Mouse (Mus musculus) myocyte (in vitro differentiated cells): Measurements from ENCODE around the gene Gm14403.
"Not testable (repeated sequence)": the region's sequence is repeated elsewhere in the genome, so short reads cannot be mapped to it uniquely, and the experiment has no call there.

Experiments used
- E2F4 ChIP-seq: IDR thresholded peaks from one replicate; pipeline ENCODE4 v1.6.1; 2011; ENCODE audit warnings: mild to moderate bottlenecking, control low read depth, moderate library complexity; ENCODE audit not compliant: insufficient read depth
- MAX ChIP-seq: IDR thresholded peaks from one replicate; pipeline ENCODE4 v1.6.1; 2011; ENCODE audit warnings: low read depth, mild to moderate bottlenecking, control low read depth
- POLR2A ChIP-seq: IDR thresholded peaks from one replicate; pipeline ENCODE4 v1.6.1; 2011; ENCODE audit warnings: low read depth, mild to moderate bottlenecking, control low read depth, moderate library complexity; ENCODE audit not compliant: insufficient read length
- TCF12 ChIP-seq: IDR thresholded peaks from one replicate; pipeline ENCODE4 v1.6.1; 2011; ENCODE audit warnings: mild to moderate bottlenecking, control low read depth; ENCODE audit not compliant: poor library complexity, insufficient read depth, severe bottlenecking
- USF1 ChIP-seq: IDR thresholded peaks from one replicate; pipeline ENCODE4 v1.6.1; 2011; ENCODE audit warnings: low read depth, mild to moderate bottlenecking, control low read depth, moderate library complexity

- TF ChIP-seq USF1, POLR2A, E2F4, TCF12, MAX: not testable (repeated sequence)
Measured at GRCm38 (mm10) chr2:177517746-177518145, 19.7 kb downstream of the Gm14403 start.
